Mouse (Mus musculus) MEL (cell line): ENCODE data around the gene 0610010F05Rik. TPM values are rescaled to one million over a fixed set of nuclear protein-coding genes. Genes with fewer than 3 reads are reported as not detected.

ENCODE experiments used
- DNase-seq: peaks from one replicate; pipeline ENCODE4 v3.0.0; 2011; ENCODE audit warnings: low read depth, low spot score
- H3K27ac ChIP-seq: 2 replicates; pipeline ENCODE4 v1.5.1; 2012; ENCODE audit warnings: low read depth, mild to moderate bottlenecking, control low read depth, low read length, moderate library complexity; ENCODE audit not compliant: control insufficient read depth
- H3K27me3 ChIP-seq, 2 experiments: fragments of 150-350 bp in 1 of 2; sonication (generic) in 1 of 2; 2 replicates each; pipeline ENCODE4 v1.6.1; 2012; ENCODE audit warnings: low read length in 2 of 2, mild to moderate bottlenecking in 2 of 2, improper control_type of control experiment in 1 of 2, moderate library complexity in 1 of 2; ENCODE audit not compliant: insufficient read depth in 2 of 2, control insufficient read depth in 1 of 2
- H3K36me3 ChIP-seq, 2 experiments: 2 replicates each; pipeline ENCODE4 v1.6.1; 2012 to 2014; ENCODE audit warnings: low read length in 2 of 2, improper control_type of control experiment in 1 of 2, inconsistent platforms in 1 of 2, mild to moderate bottlenecking in 1 of 2; ENCODE audit not compliant: insufficient read depth in 2 of 2, control insufficient read depth in 1 of 2
- H3K4me1 ChIP-seq, 2 experiments: fragments of 150-350 bp in 1 of 2; sonication (generic) in 1 of 2; 2 replicates each; pipeline ENCODE4 v1.6.1; 2012; ENCODE audit warnings: low read length in 2 of 2, improper control_type of control experiment in 1 of 2, mild to moderate bottlenecking in 1 of 2; ENCODE audit not compliant: insufficient read depth in 2 of 2, control insufficient read depth in 1 of 2
- H3K4me3 ChIP-seq, 2 experiments: fragments of 150-350 bp in 1 of 2; sonication (generic) in 1 of 2; 2 replicates each; pipeline ENCODE4 v1.5.1; 2012; ENCODE audit warnings: low read depth in 2 of 2, low read length in 2 of 2, mild to moderate bottlenecking in 2 of 2, moderate library complexity in 2 of 2, control low read depth in 1 of 2, improper control_type of control experiment in 1 of 2; ENCODE audit not compliant: control insufficient read depth in 1 of 2, insufficient read depth in 1 of 2
- H3K79me2 ChIP-seq: 2 replicates; pipeline ENCODE4 v1.6.1; 2012; ENCODE audit warnings: mild to moderate bottlenecking, low read length, moderate library complexity; ENCODE audit not compliant: control insufficient read depth, poor library complexity, insufficient read depth
- H3K9ac ChIP-seq: 2 replicates; pipeline ENCODE4 v1.6.1; 2012; ENCODE audit warnings: low read depth, mild to moderate bottlenecking, control low read depth, low read length, moderate library complexity; ENCODE audit not compliant: control insufficient read depth, poor library complexity, severe bottlenecking
- H3K9me3 ChIP-seq: fragments of 150-350 bp; sonication (generic); replicated peaks from 2 replicates; pipeline ENCODE4 v1.6.1; 2012; ENCODE audit warnings: mild to moderate bottlenecking, low read length, improper control_type of control experiment, moderate library complexity; ENCODE audit not compliant: insufficient read depth
- CHD1 ChIP-seq: IDR thresholded peaks from 2 replicates; pipeline ENCODE4 v1.6.1; 2012; ENCODE audit warnings: low read depth, mild to moderate bottlenecking, inconsistent platforms, low read length, improper control_type of control experiment
- CHD2 ChIP-seq: IDR thresholded peaks from 2 replicates; pipeline ENCODE4 v1.6.1; 2011; ENCODE audit warnings: low read length, improper control_type of control experiment
- CTCF ChIP-seq, 3 experiments: IDR thresholded peaks in 2 of 3; conservative IDR thresholded peaks in 1 of 3; 2 replicates each; pipeline ENCODE4 v1.5.1; 2011 to 2012; ENCODE audit warnings: low read length in 3 of 3, low read depth in 2 of 3, mild to moderate bottlenecking in 2 of 3, improper control_type of control experiment in 1 of 3, inconsistent platforms in 1 of 3, mixed read lengths in 1 of 3, moderate library complexity in 1 of 3; ENCODE audit not compliant: control insufficient read depth in 1 of 3, insufficient read depth in 1 of 3, poor library complexity in 1 of 3, severe bottlenecking in 1 of 3
- EP300 ChIP-seq, 2 experiments: IDR thresholded peaks; 2 replicates each; pipeline ENCODE4 v1.6.1; 2011; ENCODE audit warnings: improper control_type of control experiment in 2 of 2, low read length in 2 of 2, low read depth in 1 of 2, mild to moderate bottlenecking in 1 of 2
- GABPA ChIP-seq: IDR thresholded peaks from 2 replicates; pipeline ENCODE4 v1.6.1; 2012; ENCODE audit warnings: low read depth, mild to moderate bottlenecking, inconsistent platforms, low read length, improper control_type of control experiment, moderate library complexity
- GATA1 ChIP-seq: IDR thresholded peaks from 2 replicates; pipeline ENCODE4 v1.6.1; 2011; ENCODE audit warnings: low read depth, low read length, improper control_type of control experiment
- JUND ChIP-seq: IDR thresholded peaks from 2 replicates; pipeline ENCODE4 v1.6.1; 2011; ENCODE audit warnings: low read depth, mild to moderate bottlenecking, improper control_type of control experiment, low read length
- MAZ ChIP-seq: IDR thresholded peaks from 2 replicates; pipeline ENCODE4 v1.6.1; 2012; ENCODE audit warnings: low read depth, mild to moderate bottlenecking, inconsistent platforms, low read length, improper control_type of control experiment
- MEF2A ChIP-seq: IDR thresholded peaks from 2 replicates; pipeline ENCODE4 v1.6.1; 2014; ENCODE audit warnings: low read depth, mild to moderate bottlenecking, inconsistent platforms, low read length, improper control_type of control experiment; ENCODE audit not compliant: poor library complexity, insufficient replicate concordance, severe bottlenecking; ENCODE audit errors: extremely low read depth
- MYC ChIP-seq: IDR thresholded peaks from 2 replicates; pipeline ENCODE4 v1.6.1; 2011; ENCODE audit warnings: low read depth, mild to moderate bottlenecking, low read length, improper control_type of control experiment, moderate library complexity
- NRF1 ChIP-seq: IDR thresholded peaks from 2 replicates; pipeline ENCODE4 v1.6.1; 2014; ENCODE audit warnings: low read depth, mild to moderate bottlenecking, inconsistent platforms, low read length, improper control_type of control experiment, moderate library complexity; ENCODE audit not compliant: poor library complexity, insufficient read depth, severe bottlenecking
- POLR2A ChIP-seq, 2 experiments: IDR thresholded peaks; 2 replicates each; pipeline ENCODE4 v1.6.1; 2011 to 2012; ENCODE audit warnings: low read length in 2 of 2, mild to moderate bottlenecking in 2 of 2, control low read depth in 1 of 2, improper control_type of control experiment in 1 of 2, low read depth in 1 of 2, moderate library complexity in 1 of 2; ENCODE audit not compliant: control insufficient read depth in 1 of 2, insufficient read depth in 1 of 2, poor library complexity in 1 of 2
- POLR2AphosphoS2 ChIP-seq: IDR thresholded peaks from 2 replicates; pipeline ENCODE4 v1.6.1; 2011; ENCODE audit warnings: low read length, improper control_type of control experiment
- POLR2AphosphoS5 ChIP-seq: IDR thresholded peaks from 2 replicates; pipeline ENCODE4 v1.6.1; 2012; ENCODE audit warnings: low read depth, borderline replicate concordance, mild to moderate bottlenecking, inconsistent platforms, low read length, moderate library complexity, mixed read lengths
- RCOR1 ChIP-seq: IDR thresholded peaks from 2 replicates; pipeline ENCODE4 v1.6.1; 2012; ENCODE audit warnings: low read depth, mild to moderate bottlenecking, inconsistent platforms, low read length, improper control_type of control experiment
- SMC3 ChIP-seq: IDR thresholded peaks from 2 replicates; pipeline ENCODE4 v1.6.1; 2011; ENCODE audit warnings: low read depth, low read length, improper control_type of control experiment
- TCF12 ChIP-seq: IDR thresholded peaks from 2 replicates; pipeline ENCODE4 v1.6.1; 2014; ENCODE audit warnings: low read depth, mild to moderate bottlenecking, inconsistent platforms, low read length, improper control_type of control experiment, moderate library complexity
- USF2 ChIP-seq, 2 experiments: IDR thresholded peaks; 2 replicates each; pipeline ENCODE4 v1.6.1; 2011 to 2012; ENCODE audit warnings: improper control_type of control experiment in 2 of 2, low read length in 2 of 2, borderline replicate concordance in 1 of 2, inconsistent platforms in 1 of 2, low read depth in 1 of 2, mild to moderate bottlenecking in 1 of 2; ENCODE audit not compliant: insufficient read depth in 1 of 2
- ZNF384 ChIP-seq: IDR thresholded peaks from 2 replicates; pipeline ENCODE4 v1.6.1; 2012; ENCODE audit warnings: low read depth, mild to moderate bottlenecking, inconsistent platforms, low read length, improper control_type of control experiment
- polyA plus RNA-seq, 2 experiments: library from polyadenylated mRNA; stranded (reverse) in 1 of 2; unstranded in 1 of 2; fragments of >175 nt in 1 of 2; fragments of >200 nt in 1 of 2; gene quantifications; 2 replicates each; pipeline versions ENCODE4 v1.2.1 to v1.2.4; 2012; ENCODE audit warnings: low replicate concordance in 2 of 2, low read depth in 1 of 2; ENCODE audit not compliant: insufficient read length in 2 of 2, insufficient read depth in 1 of 2, missing spikeins in 1 of 2
- total RNA-seq: library from RNA; depleted of rRNA; stranded (reverse); fragments of 300-350 nt; gene quantifications from 2 replicates; pipeline ENCODE4 v1.2.3, GENCODE M21; 2012

0610010F05Rik gene
- total and polyA plus RNA-seq, 3 experiments = 13.8 to 156 (median 14.1) TPM

- TF ChIP-seq POLR2AphosphoS5 (no peak), POLR2AphosphoS2 (no peak), GABPA (no peak)
These were observed 24.4 kb upstream of the 0610010F05Rik start (continued) for GRCm38 (mm10) chr11:23657791-23658190.

DNA sequence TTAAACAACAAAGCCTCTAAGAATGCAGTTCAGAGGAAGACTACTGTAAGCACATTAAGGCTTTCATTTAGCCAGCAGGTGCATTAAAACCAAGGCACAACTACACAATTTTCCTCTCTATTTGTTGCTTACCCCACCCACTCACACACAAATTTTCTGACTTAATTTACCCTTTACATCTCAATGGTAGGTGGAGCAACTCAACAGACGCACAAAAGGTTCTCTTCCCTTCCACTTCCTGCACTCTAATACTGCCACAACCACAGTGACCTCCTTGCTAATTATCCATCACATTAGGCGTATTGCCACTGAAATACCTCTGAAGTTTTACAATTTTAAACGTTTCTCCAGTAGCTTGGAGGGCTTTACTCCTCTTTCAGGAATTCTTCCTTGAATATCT lies 20.2 kb upstream of the 0610010F05Rik start:
- Histone ChIP-seq H3K4me1 (peaks cover 0 to 6% of the 10 kb centered on the region in 2 experiments; a peak in 2 of 4 replicates), H3K36me3 (peaks cover 9 to 10% of the 10 kb centered on the region in 2 experiments), H3K27ac (no peak overlapping the region), H3K79me2 (peaks cover 6% of the 10 kb centered on the region; the same call in 1 of the 2 replicates), H3K9ac (no peak overlapping the region), H3K4me3 (no peak overlapping the region), H3K27me3 (no peaks in the 10 kb centered on the region), H3K9me3 (no peaks in the 10 kb centered on the region)
- TF ChIP-seq GABPA (no peak), CTCF (IDR thresholded peaks at IDR 0.05 in 2 of 3, conservative IDR thresholded peaks at IDR 0.05 in 1 of 3; ENCODE audit: control insufficient read depth in 1 of 3, insufficient read depth in 1 of 3, low read depth in 2 of 3, low read length in 3 of 3, poor library complexity in 1 of 3, severe bottlenecking in 1 of 3) (no peak), POLR2A (IDR thresholded peaks at IDR 0.05; ENCODE audit: control insufficient read depth in 1 of 2, insufficient read depth in 1 of 2, low read depth in 1 of 2, low read length in 2 of 2, poor library complexity in 1 of 2) (no peak), JUND (no peak), TCF12 (no peak), NRF1 (no peak), SMC3 (no peak), USF2 (IDR thresholded peaks at IDR 0.05; ENCODE audit: borderline replicate concordance in 1 of 2, insufficient read depth in 1 of 2, low read depth in 1 of 2, low read length in 2 of 2) (no peak), MAZ (no peak), MYC (no peak), CHD2 (no peak)
- no peak for DNase-seq

GRCm38 (mm10) chr11:23647835-23648234 lies 14.4 kb upstream of the 0610010F05Rik start:
- no peak overlapping the region for H3K27ac ChIP-seq
- no peak overlapping the region for H3K9ac ChIP-seq
- H3K79me2 ChIP-seq = no peaks in the 10 kb centered on the region
- H3K4me3 ChIP-seq = no peak overlapping the region
- no peaks in the 10 kb centered on the region for H3K9me3 ChIP-seq
- no peaks in the 10 kb centered on the region for H3K27me3 ChIP-seq
- peaks cover 0 to 24% of the 10 kb centered on the region in 2 experiments; a peak in 2 of 4 replicates for H3K36me3 ChIP-seq
- DNase-seq = no peak
- no peaks in the 10 kb centered on the region for H3K4me1 ChIP-seq
- TF ChIP-seq GABPA (no peak), CHD1 (no peak), MEF2A (no peak), RCOR1 (peak; percentile 82), GATA1 (no peak), ZNF384 (no peak), JUND (no peak), TCF12 (peak; percentile 55; the same call in 1 of the 2 replicates), EP300 (IDR thresholded peaks at IDR 0.05; ENCODE audit: low read depth in 1 of 2, low read length in 2 of 2) (peak in 1 of 2 experiments; percentile 44; a peak in 1 of 4 replicates)
